Mouse (Mus musculus) E14TG2a.4 (cell line): ENCODE measurements at regions not wholly inside any gene's neighbourhood (a gene's known extent, or its start where the extent isn't known, plus 50 kb on each side); places are given as distances from the start of the nearest gene placed in this dataset.

ENCODE experiments used
- CTCF ChIP-seq: conservative IDR thresholded peaks from 2 replicates; pipeline ENCODE4 v1.5.1; 2014; ENCODE audit warnings: low read length
- NANOG ChIP-seq: IDR thresholded peaks from 2 replicates; pipeline ENCODE4 v1.6.1; 2014; ENCODE audit warnings: borderline replicate concordance, low read length, mixed read lengths
- POU5F1 ChIP-seq: IDR thresholded peaks from 2 replicates; pipeline ENCODE4 v1.6.1; 2014; ENCODE audit warnings: low read length, borderline replicate concordance

GRCm38 (mm10) chr13:82066174-82066573 is 283.3 kb downstream of the Cetn3 start:
- TF ChIP-seq CTCF (no peak), POU5F1 (no peak), NANOG (peak; percentile 7; the same call in 1 of the 2 replicates)
